Mouse (Mus musculus) ES-Bruce4 (cell line): Measurements from ENCODE around the gene Rbm39.

ENCODE experiments used
- CTCF ChIP-seq: IDR thresholded peaks from one replicate; pipeline ENCODE4 v1.8.1; 2011; ENCODE audit warnings: low read depth, low read length
- EP300 ChIP-seq: IDR thresholded peaks from 2 replicates; pipeline ENCODE4 v1.6.1; 2011; ENCODE audit warnings: low read depth, low read length; ENCODE audit not compliant: insufficient read depth
- POLR2A ChIP-seq: IDR thresholded peaks from one replicate; pipeline ENCODE4 v1.8.1; 2011; ENCODE audit warnings: low read length; ENCODE audit not compliant: insufficient read depth

DNA sequence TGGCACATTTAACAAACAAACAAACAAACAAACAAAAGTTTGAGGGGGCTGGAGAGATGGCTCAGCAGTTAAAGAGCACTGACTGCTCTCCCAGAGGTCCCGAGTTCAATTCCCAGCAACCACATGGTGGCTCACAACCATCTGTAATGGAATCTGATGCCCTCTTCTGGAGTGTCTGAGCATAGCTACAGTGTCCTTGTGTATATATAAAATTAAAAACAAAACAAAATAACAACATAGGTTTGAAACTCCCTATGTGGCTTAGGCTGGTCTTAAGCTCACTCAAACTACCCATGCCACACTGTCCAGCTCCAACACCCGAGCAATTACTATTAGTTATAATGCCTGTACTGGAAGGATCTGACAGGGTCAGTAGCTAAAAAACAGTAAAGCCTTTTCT is 37.2 kb downstream of the Rbm39 start:
- TF ChIP-seq CTCF (no peak), EP300 (no peak), POLR2A (no peak)
